Mouse (Mus musculus) sigmoid colon, adult 10 weeks (tissue): Measurements from ENCODE around the gene Adgrv1. TPM values are rescaled to one million over a fixed set of nuclear protein-coding genes. Genes with fewer than 3 reads are reported as not detected.

Source experiments
- polyA plus RNA-seq: library from polyadenylated mRNA; stranded (reverse); fragments of 350-450 nt; fragmentation: Illumina TruSeq; extraction: RNeasy Lipid Tissue Mini Kit (QIAGEN cat#74804); gene quantifications from one replicate; pipeline ENCODE4 v1.2.3, GENCODE M21; 2014; ENCODE audit warnings: low read depth, low replicate concordance

The Adgrv1 gene
- polyA plus RNA-seq = 1.7 TPM

GRCm38 (mm10) chr13:81632720-81633415 lies at the start of gene Adgrv1:
Gene Adgrv1, minus strand, starts transcription at chr13:81633154.

GRCm38 (mm10) chr13:81657351-81658052 lies 24.5 kb upstream of the Adgrv1 start, which contains the start of gene Lysmd3:
Gene Lysmd3, plus strand, starts transcription at chr13:81657663.

Other genes starting within 250 kb of the Adgrv1 start
- gene Lysmd3, start 24.5 kb upstream of the Adgrv1 start, polyA plus RNA-seq = 109 TPM
- gene Polr3g, start 77.9 kb upstream of the Adgrv1 start, polyA plus RNA-seq = 26.1 TPM
- 18.7 TPM for gene Mblac2, start 78.2 kb upstream of the Adgrv1 start, polyA plus RNA-seq
- gene Cetn3, start 149.9 kb upstream of the Adgrv1 start, polyA plus RNA-seq = 259 TPM